Mouse (Mus musculus) ES-Bruce4 (cell line): ENCODE measurements around the gene Slc7a8.

Experiments used
- CTCF ChIP-seq: IDR thresholded peaks from one replicate; pipeline ENCODE4 v1.8.1; 2011; ENCODE audit warnings: low read depth, low read length
- EP300 ChIP-seq: IDR thresholded peaks from 2 replicates; pipeline ENCODE4 v1.6.1; 2011; ENCODE audit warnings: low read depth, low read length; ENCODE audit not compliant: insufficient read depth
- POLR2A ChIP-seq: IDR thresholded peaks from one replicate; pipeline ENCODE4 v1.8.1; 2011; ENCODE audit warnings: low read length; ENCODE audit not compliant: insufficient read depth

GRCm38 (mm10) chr14:54753986-54754601 is 27.7 kb downstream of the Slc7a8 start:
- no peak for TF ChIP-seq CTCF
- TF ChIP-seq POLR2A: no peak
- no peak for TF ChIP-seq EP300
